Mouse (Mus musculus) naive thymus-derived CD4-positive, alpha-beta T cell, adult 2 months (primary cell): ENCODE data around the gene Oog4.
"Not testable (repeated sequence)": the region's sequence is repeated elsewhere in the genome, so short reads cannot be mapped to it uniquely, and the experiment has no call there.

Experiments
- DNase-seq: peaks from one replicate; pipeline ENCODE4 v3.0.0-alpha.2; 2011; ENCODE audit warnings: low read depth

Oog4 gene

GRCm38 (mm10) chr4:143450224-143450623 is at the start of gene Oog4:
TSS of gene Oog4 (minus strand) at chr4:143450324.
- DNase-seq, result no peak

GRCm38 (mm10) chr4:143426770-143427169 is 23.4 kb downstream of the Oog4 start:
- not testable (repeated sequence) for DNase-seq

GRCm38 (mm10) chr4:143414121-143414520 is 36.0 kb downstream of the Oog4 start:
- no peak for DNase-seq

GRCm38 (mm10) chr4:143413621-143414020 is 36.5 kb downstream of the Oog4 start:
- no peak for DNase-seq

GRCm38 (mm10) chr4:143412219-143413092 is 37.7 kb downstream of the Oog4 start, which contains the start of gene Pramef8:
TSS of gene Pramef8 (plus strand) at chr4:143412426.
- peak; percentile 95 for DNase-seq

GRCm38 (mm10) chr4:143411566-143412218 is 38.4 kb downstream of the Oog4 start:
- peak; percentile 35 for DNase-seq

- no peak for DNase-seq
These were observed 55.9 kb downstream of the Oog4 start, which contains the start of gene Pramel1 for GRCm38 (mm10) chr4:143394181-143394580. TSS of gene Pramel1 (plus strand) at chr4:143394428.

- no peak for DNase-seq
These were observed 61.0 kb downstream of the Oog4 start for GRCm38 (mm10) chr4:143388955-143389702.
